Mouse (Mus musculus): ENCODE measurements at regions not wholly inside any gene's neighbourhood (a gene's known extent, or its start where the extent isn't known, plus 50 kb on each side); places are given as distances from the start of the nearest gene placed in this dataset.

DNA sequence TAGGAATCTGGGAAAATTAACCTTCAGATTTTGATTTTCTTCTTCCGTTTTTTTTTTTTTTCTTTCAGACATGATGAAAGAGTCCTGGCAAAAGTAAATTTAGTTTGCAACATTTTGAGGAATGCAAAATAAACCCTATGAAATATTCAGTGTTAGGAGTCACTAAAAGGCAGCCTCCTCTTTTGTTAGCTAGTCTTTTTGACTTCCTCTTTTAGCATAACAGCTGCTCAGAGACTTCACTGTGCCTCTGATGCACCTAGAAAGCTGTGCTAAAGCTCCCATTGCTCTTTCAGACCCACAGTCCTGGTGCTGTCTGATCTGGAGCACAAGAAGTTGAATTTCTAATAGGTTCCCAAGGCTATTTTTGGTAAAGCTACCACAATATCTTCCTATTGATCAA is 498.5 kb upstream of the Cblb start:
- TF ChIP-seq MXI1 (IDR thresholded peaks at IDR 0.05; ENCODE audit: low read depth, low read length) (no peak), CTCF (IDR thresholded peaks at IDR 0.05 in 2 of 3, conservative IDR thresholded peaks at IDR 0.05 in 1 of 3; ENCODE audit: control insufficient read depth in 1 of 3, insufficient read depth in 1 of 3, low read depth in 2 of 3, low read length in 3 of 3, poor library complexity in 1 of 3, severe bottlenecking in 1 of 3) (no peak), POLR2A (IDR thresholded peaks at IDR 0.05; ENCODE audit: control insufficient read depth in 1 of 2, insufficient read depth in 1 of 2, low read depth in 1 of 2, low read length in 2 of 2, poor library complexity in 1 of 2) (no peak), POLR2AphosphoS2 (IDR thresholded peaks at IDR 0.05; ENCODE audit: low read length) (no peak), JUND (IDR thresholded peaks at IDR 0.05; ENCODE audit: low read depth, low read length) (no peak), POLR2AphosphoS5 (IDR thresholded peaks at IDR 0.05; ENCODE audit: borderline replicate concordance, low read depth, low read length) (no peak), TAL1 (IDR thresholded peaks at IDR 0.05; ENCODE audit: low read length) (no peak), HCFC1 (IDR thresholded peaks at IDR 0.05; ENCODE audit: low read depth, low read length) (no peak), ZC3H11A (IDR thresholded peaks at IDR 0.05; ENCODE audit: low read depth, low read length) (no peak), CHD2 (IDR thresholded peaks at IDR 0.05; ENCODE audit: low read length) (no peak)
